In genomic region chr16:17802456-17802838, GRCm38 (mm10) we compare ENCODE assay signal across 10 mouse cellular contexts. TPM values are rescaled to one million over a fixed set of nuclear protein-coding genes. Genes with fewer than 3 reads are reported as not detected.
DNase-seq lines count a peak whose midpoint lies in the region; ATAC-seq and TF ChIP-seq lines count a peak whose summit lies in the region.
"Had no signal": no experiment of that assay in that cellular context is flagged by ENCODE, and none has a peak within 500 bp of the region (broad histone marks: within the 10 kb centered on the region; RNA-seq: fewer than 3 reads in every experiment).

No protein-coding gene starts in this region.

- H3K4me1 ChIP-seq in heart, embryonic 14.5 days (ENCODE audit: control insufficient read depth in 2 of 2, insufficient read depth in 2 of 2, low read length in 2 of 2) = peaks cover 27 to 54% of the 10 kb centered on the region in 2 experiments; a peak in 3 of 4 replicates
- H3K4me1 ChIP-seq in bone marrow macrophage, adult 2 months (ENCODE audit: control insufficient read depth, insufficient read depth, low read length) = peaks cover 7% of the 10 kb centered on the region
- peaks cover 67% of the 10 kb centered on the region for H3K4me1 ChIP-seq in hindbrain, embryonic 10.5 days (replicated peaks)
- peaks cover 36% of the 10 kb centered on the region for H3K4me1 ChIP-seq in liver, postnatal 0 days (ENCODE audit: insufficient read depth)

- WGBS in heart, embryonic 14.5 days = 21% methylated on average over 18 of the region's 18 CpGs
- 4% methylated on average over 18 of the region's 18 CpGs for WGBS in hindbrain, embryonic 10.5 days
- 16% methylated on average over 18 of the region's 18 CpGs for WGBS in liver, postnatal 0 days (ENCODE audit: insufficient replicate concordance)

- no peaks in the 10 kb centered on the region for H3K9me3 ChIP-seq in heart, embryonic 14.5 days (ENCODE audit: control insufficient read depth, low read length)
- H3K9me3 ChIP-seq in hindbrain, embryonic 10.5 days = no peaks in the 10 kb centered on the region
- no peaks in the 10 kb centered on the region for H3K9me3 ChIP-seq in liver, postnatal 0 days (ENCODE audit: low read length)

- intact Hi-C loops in heart, postnatal 10 days (cut with DNase I) = no loop called here

- no peak for TF ChIP-seq CTCF in bone marrow macrophage, adult 2 months (IDR thresholded peaks at IDR 0.05; ENCODE audit: low read depth, low read length)
- no peak for TF ChIP-seq CTCF in liver, postnatal 0 days (IDR thresholded peaks at IDR 0.05; ENCODE audit: low read depth)

- H3K4me2 ChIP-seq in heart, embryonic 14.5 days (ENCODE audit: low read length) = peak overlapping the region; percentile 74
- H3K4me2 ChIP-seq in liver, postnatal 0 days (ENCODE audit: low read depth, low read length) = peak overlapping the region; percentile 59

- H3K9ac ChIP-seq in heart, embryonic 14.5 days (ENCODE audit: low read length) = peak overlapping the region; percentile 56; the same call in 1 of the 2 replicates
- H3K9ac ChIP-seq in liver, postnatal 0 days (replicated peaks) = no peak overlapping the region

- no peak overlapping the region for H3K27ac ChIP-seq in heart, embryonic 14.5 days (replicated peaks in 1 of 2; ENCODE audit: control insufficient read depth in 1 of 2, insufficient read depth in 1 of 2, low read depth in 2 of 2, low read length in 2 of 2)
- no peak overlapping the region for H3K27ac ChIP-seq in bone marrow macrophage, adult 2 months (ENCODE audit: insufficient read depth, low read depth, low read length)
- 0 out of 2 replicates have a peak overlapping the region, but pooled peaks have one; percentile 5 for H3K27ac ChIP-seq in hindbrain, embryonic 10.5 days
- H3K27ac ChIP-seq in liver, postnatal 0 days (ENCODE audit: low read depth) = no peak overlapping the region

- peaks cover 11% of the 10 kb centered on the region; the same call in 1 of the 2 replicates for H3K36me3 ChIP-seq in heart, embryonic 14.5 days (ENCODE audit: control insufficient read depth, insufficient read depth, low read length)
- H3K36me3 ChIP-seq in hindbrain, embryonic 10.5 days = no peaks in the 10 kb centered on the region
- H3K36me3 ChIP-seq in liver, postnatal 0 days (replicated peaks; ENCODE audit: insufficient read depth, low read length) = no peaks in the 10 kb centered on the region

- H3K4me3 ChIP-seq in heart, embryonic 14.5 days (ENCODE audit: control insufficient read depth in 1 of 2, insufficient read depth in 1 of 2, low read depth in 1 of 2, low read length in 2 of 2) = peak overlapping the region; percentile 27 to 40
- H3K4me3 ChIP-seq in bone marrow macrophage, adult 2 months (ENCODE audit: insufficient read depth, low read length) = peak overlapping the region; percentile 51
- peak overlapping the region; percentile 54 for H3K4me3 ChIP-seq in hindbrain, embryonic 10.5 days
- peak overlapping the region; percentile 38 for H3K4me3 ChIP-seq in liver, postnatal 0 days (ENCODE audit: low read depth, low read length)

- no peak for TF ChIP-seq EP300 in liver, postnatal 0 days (IDR thresholded peaks at IDR 0.05; ENCODE audit: low read depth)

- TF ChIP-seq POLR2A in bone marrow macrophage, adult 2 months (IDR thresholded peaks at IDR 0.05; ENCODE audit: borderline replicate concordance, low read depth, low read length) = no peak

- H3K27me3 ChIP-seq in heart, embryonic 14.5 days (ENCODE audit: control insufficient read depth, insufficient read depth, low read length) = peaks cover 86% of the 10 kb centered on the region
- H3K27me3 ChIP-seq in hindbrain, embryonic 10.5 days (ENCODE audit: insufficient read depth, poor library complexity, severe bottlenecking) = peaks cover 97% of the 10 kb centered on the region
- H3K27me3 ChIP-seq in liver, postnatal 0 days (ENCODE audit: insufficient read depth, low read length) = peaks cover 97% of the 10 kb centered on the region

- no peak for ATAC-seq in heart, embryonic 14.5 days (ENCODE audit: insufficient number of reproducible peaks, insufficient read depth, low FRiP score, low read depth)
- no peak for ATAC-seq in liver, postnatal 0 days

- no peak for DNase-seq in heart, postnatal 10 days
- DNase-seq in hindbrain, embryonic 10.5 days (ENCODE audit: low spot score) = no peak
- DNase-seq in liver, postnatal 0 days = no peak
- no peak for DNase-seq in natural killer cell, adult 2 months (ENCODE audit: low spot score in 2 of 2)
- DNase-seq in urinary bladder, postnatal 36 days (ENCODE audit: low spot score in 2 of 2) = no peak
- DNase-seq in thymus, postnatal 25 days = no peak

RNA-seq across cellular contexts. Expression of gene Scarf2, which starts 5.4 kb away (rescaled TPM):
- 7.9 and 11.1 TPM in 2 replicates for polyA plus RNA-seq in heart, embryonic 14.5 days (2014; fragmentation: Nextera tagmentation; extraction: Ambion mirVana)
- 10 to 100 TPM; 15.1 to 16.0 TPM for total RNA-seq in heart, postnatal 10 days (2021)
- 0.86 and 1.7 TPM in 2 replicates for polyA plus RNA-seq in bone marrow macrophage, adult 2 months (2012; ENCODE audit: insufficient read depth, insufficient read length, missing spikeins)
- 5.4 and 9.6 TPM in 2 replicates for polyA plus RNA-seq in hindbrain, embryonic 10.5 days (2016; fragmentation: Nextera tagmentation; extraction: Ambion mirVana)
- polyA plus RNA-seq in liver, postnatal 0 days (2015; fragmentation: Nextera tagmentation; extraction: Ambion mirVana) = 0.97 and 1.6 TPM in 2 replicates

RNA-seq across cellular contexts. Expression of gene B830017H08Rik, which starts 30.5 kb away (rescaled TPM):
- not detected in 2 replicates for polyA plus RNA-seq in heart, embryonic 14.5 days (2014; fragmentation: Nextera tagmentation; extraction: Ambion mirVana)
- total RNA-seq in heart, postnatal 10 days (2021) = under 1 TPM in 1 of 2 experiments, not detected in 1; 0.22 TPM
- polyA plus RNA-seq in bone marrow macrophage, adult 2 months (2012; ENCODE audit: insufficient read depth, insufficient read length, missing spikeins) = not detected in 2 replicates
- 0.22 TPM in 1 of 2 replicates, not detected in the other for polyA plus RNA-seq in hindbrain, embryonic 10.5 days (2016; fragmentation: Nextera tagmentation; extraction: Ambion mirVana)
- polyA plus RNA-seq in liver, postnatal 0 days (2015; fragmentation: Nextera tagmentation; extraction: Ambion mirVana) = not detected in 2 replicates
- polyA plus RNA-seq: gonadal fat pad, adult 2 months; urinary bladder, adult 2 months had no signal

RNA-seq across cellular contexts. Expression of gene Car15, which starts 35.7 kb away (rescaled TPM):
- 1.0 and 1.3 TPM in 2 replicates for polyA plus RNA-seq in heart, embryonic 14.5 days (2014; fragmentation: Nextera tagmentation; extraction: Ambion mirVana)
- 1 to 10 TPM; 1.4 TPM for total RNA-seq in heart, postnatal 10 days (2021)
- 1.3 and 1.6 TPM in 2 replicates for polyA plus RNA-seq in bone marrow macrophage, adult 2 months (2012; ENCODE audit: insufficient read depth, insufficient read length, missing spikeins)
- 1.9 and 2.3 TPM in 2 replicates for polyA plus RNA-seq in hindbrain, embryonic 10.5 days (2016; fragmentation: Nextera tagmentation; extraction: Ambion mirVana)
- 0.26 and 0.52 TPM in 2 replicates for polyA plus RNA-seq in liver, postnatal 0 days (2015; fragmentation: Nextera tagmentation; extraction: Ambion mirVana)

RNA-seq across cellular contexts. Expression of gene Klhl22, which starts 43.0 kb away (rescaled TPM):
- polyA plus RNA-seq in heart, embryonic 14.5 days (2014; fragmentation: Nextera tagmentation; extraction: Ambion mirVana) = 42.0 and 43.6 TPM in 2 replicates
- total RNA-seq in heart, postnatal 10 days (2021) = 10 to 100 TPM; 26.9 to 27.6 TPM
- polyA plus RNA-seq in bone marrow macrophage, adult 2 months (2012; ENCODE audit: insufficient read depth, insufficient read length, missing spikeins) = 9.3 and 12.4 TPM in 2 replicates
- polyA plus RNA-seq in hindbrain, embryonic 10.5 days (2016; fragmentation: Nextera tagmentation; extraction: Ambion mirVana) = 57.5 TPM in 2 replicates
- polyA plus RNA-seq in liver, postnatal 0 days (2015; fragmentation: Nextera tagmentation; extraction: Ambion mirVana) = 7.8 and 8.0 TPM in 2 replicates
